Mouse (Mus musculus) kidney, embryonic 14.5 days (tissue): Measurements from ENCODE around the gene Dlg2. TPM values are rescaled to one million over a fixed set of nuclear protein-coding genes. Genes with fewer than 3 reads are reported as not detected.

Source experiments
- ATAC-seq: fragments of 200-750 bp; cut with Nextera tagmentation; 2 replicates; pipeline ENCODE4 v1.8.0; 2017; ENCODE audit warnings: moderate number of reproducible peaks, mild to moderate bottlenecking, moderate TSS enrichment, moderate library complexity; ENCODE audit not compliant: low FRiP score, low TSS enrichment
- H3K27ac ChIP-seq: fragments of 300-500 bp; sonication (generic); 2 replicates; pipeline ENCODE4 v1.5.1; 2014; ENCODE audit warnings: low read depth, mild to moderate bottlenecking, low read length, moderate library complexity, mixed read lengths
- H3K27me3 ChIP-seq: fragments of 300-500 bp; sonication (generic); 2 replicates; pipeline ENCODE4 v1.6.1; 2014; ENCODE audit warnings: mild to moderate bottlenecking, low read length; ENCODE audit not compliant: control insufficient read depth, insufficient read depth
- H3K36me3 ChIP-seq: fragments of 300-500 bp; sonication (generic); 2 replicates; pipeline ENCODE4 v1.6.1; 2014; ENCODE audit warnings: low read length, mixed read lengths; ENCODE audit not compliant: control insufficient read depth, insufficient read depth
- H3K4me1 ChIP-seq: fragments of 300-500 bp; sonication (generic); 2 replicates; pipeline ENCODE4 v1.6.1; 2014; ENCODE audit warnings: low read length, mixed read lengths; ENCODE audit not compliant: control insufficient read depth, insufficient read depth
- H3K4me2 ChIP-seq: fragments of 300-500 bp; sonication (generic); replicated peaks from 2 replicates; pipeline ENCODE4 v1.6.1; 2014; ENCODE audit warnings: low read depth, mild to moderate bottlenecking, low read length
- H3K4me3 ChIP-seq: fragments of 300-500 bp; sonication (generic); 2 replicates; pipeline ENCODE4 v1.5.1; 2014; ENCODE audit warnings: mild to moderate bottlenecking, low read length
- H3K9ac ChIP-seq: fragments of 300-500 bp; sonication (generic); 2 replicates; pipeline ENCODE4 v1.6.1; 2014; ENCODE audit warnings: low read depth, mild to moderate bottlenecking, low read length, moderate library complexity
- H3K9me3 ChIP-seq: fragments of 300-500 bp; sonication (generic); 2 replicates; pipeline ENCODE4 v1.6.1; 2016; ENCODE audit warnings: low read length; ENCODE audit not compliant: control insufficient read depth
- WGBS: fragments of 180-500 bp; shearing (Covaris S2); extraction: QIAGEN DNeasy Blood & Tissue Kit; methylation state at CpG from one replicate; pipeline ENCODE4 v1.1.7; 2014; 5-methylcytosine and 5-hydroxymethylcytosine counted together
- polyA plus RNA-seq: library from polyadenylated mRNA; unstranded; fragments of >200 nt; fragmentation: Nextera tagmentation; extraction: Ambion mirVana; gene quantifications from 2 replicates; pipeline ENCODE4 v1.2.1, GENCODE M21; 2014

The Dlg2 gene
- polyA plus RNA-seq, 1 experiment from 2014 or later, result 0.97 TPM

DNA sequence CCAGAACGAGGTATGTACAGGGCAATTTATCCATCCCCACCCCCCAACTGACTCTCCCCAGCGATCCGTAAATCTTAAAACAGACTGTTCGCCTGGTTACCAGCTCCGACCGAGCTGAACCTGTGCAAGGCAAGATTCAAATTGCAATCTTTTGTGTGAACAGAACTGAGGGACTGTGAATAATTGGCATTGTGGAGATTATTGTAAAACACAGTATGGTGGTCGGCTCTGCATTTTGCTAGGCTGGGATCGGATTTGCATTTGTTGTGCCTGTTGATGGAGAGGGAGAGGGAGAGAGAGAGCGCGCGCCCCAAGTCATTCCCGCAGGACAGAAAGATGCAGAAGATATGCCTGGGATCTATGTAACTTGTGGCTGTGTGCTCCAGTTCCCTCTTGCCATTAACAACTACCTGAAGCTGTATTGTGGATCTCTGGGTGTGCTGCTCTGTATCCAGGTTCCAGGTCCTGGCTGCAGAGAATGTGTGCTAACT is 1759.1 kb downstream of the Dlg2 start:
- H3K9me3 ChIP-seq, result no peaks in the 10 kb centered on the region
- H3K4me3 ChIP-seq, result peak overlapping the region; percentile 1; the same call in 1 of the 2 replicates
- 35% methylated on average over 12 of the region's 12 CpGs for WGBS
- ATAC-seq, result no peak; the same call in 1 of the 2 replicates
- H3K9ac ChIP-seq, result no peak overlapping the region
- peak overlapping the region; percentile 15 for H3K4me2 ChIP-seq
- H3K27me3 ChIP-seq, result no peaks in the 10 kb centered on the region
- H3K4me1 ChIP-seq, result no peaks in the 10 kb centered on the region
- H3K27ac ChIP-seq, result no peak overlapping the region
- no peaks in the 10 kb centered on the region for H3K36me3 ChIP-seq

DNA sequence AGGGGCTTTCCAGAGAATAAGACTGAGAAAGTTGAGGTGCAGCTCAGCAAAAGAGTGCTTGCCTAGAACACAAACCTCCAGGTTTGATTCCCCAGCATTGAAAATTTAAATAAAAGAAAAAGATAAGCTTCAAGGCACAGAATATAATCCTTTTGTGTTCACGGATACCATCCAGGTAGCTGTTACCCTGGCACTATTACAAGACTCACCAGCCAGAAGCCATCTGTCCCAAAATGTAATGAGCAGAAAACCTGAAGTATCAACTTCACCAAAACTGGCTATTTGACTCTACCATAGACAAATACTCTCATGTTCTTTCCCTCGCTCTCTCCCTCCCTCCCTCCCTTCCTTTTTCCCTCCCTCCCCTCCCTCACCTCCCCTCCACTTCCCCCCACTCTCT is 1764.4 kb downstream of the Dlg2 start:
- H3K4me3 ChIP-seq, result no peak overlapping the region
- H3K9ac ChIP-seq, result no peak overlapping the region
- no peaks in the 10 kb centered on the region for H3K36me3 ChIP-seq
- H3K4me1 ChIP-seq, result no peaks in the 10 kb centered on the region
- no peak overlapping the region for H3K27ac ChIP-seq
- WGBS, result 93% methylated on average over 2 of the region's 2 CpGs
- no peak for ATAC-seq
- H3K4me2 ChIP-seq, result no peak overlapping the region
- H3K27me3 ChIP-seq, result no peaks in the 10 kb centered on the region
- no peaks in the 10 kb centered on the region for H3K9me3 ChIP-seq

DNA sequence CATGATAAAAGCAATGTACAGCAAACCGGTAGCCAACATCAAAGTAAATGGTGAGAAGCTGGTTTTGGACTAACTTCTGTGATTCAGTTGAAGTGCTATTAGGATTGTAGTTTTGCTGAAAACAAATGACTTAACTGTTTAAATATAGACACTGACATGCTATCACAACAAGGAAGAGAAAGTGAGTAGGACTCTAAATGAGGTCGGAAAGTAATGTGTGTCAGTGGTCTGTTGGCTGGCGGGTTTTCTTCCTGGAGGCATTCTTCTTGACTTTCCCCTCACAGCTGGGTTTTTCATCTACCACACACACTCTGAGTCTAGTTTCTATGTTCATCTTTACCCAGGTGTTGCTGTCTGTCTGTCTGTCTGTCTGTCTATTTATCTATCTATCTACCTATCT is 1771.1 kb downstream of the Dlg2 start:
- Histone ChIP-seq H3K36me3 (no peaks in the 10 kb centered on the region), H3K4me3 (no peak overlapping the region), H3K4me1 (no peaks in the 10 kb centered on the region), H3K9ac (no peak overlapping the region), H3K27ac (no peak overlapping the region), H3K4me2 (no peak overlapping the region), H3K9me3 (no peaks in the 10 kb centered on the region), H3K27me3 (no peaks in the 10 kb centered on the region)
- 95% methylated on average over 3 of the region's 3 CpGs for WGBS
- ATAC-seq, result no peak

DNA sequence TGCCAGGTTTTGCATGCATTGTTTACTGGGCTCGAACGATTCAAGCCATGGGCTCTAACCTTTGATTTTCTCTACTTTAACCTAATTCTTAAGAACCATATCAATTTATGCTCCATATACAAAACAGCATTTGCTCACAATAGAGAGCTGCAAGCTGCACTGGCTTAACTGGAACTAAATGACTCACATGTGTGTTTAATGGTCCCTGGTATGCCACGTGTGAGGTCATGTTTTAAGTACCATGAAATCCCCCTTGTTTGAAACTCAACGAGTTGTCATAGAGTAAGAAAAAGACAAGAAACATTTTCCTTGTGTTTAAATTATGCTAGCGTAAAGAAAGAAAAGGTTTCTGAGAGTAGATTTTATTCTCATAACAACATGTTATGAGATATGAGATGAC is 1772.1 kb downstream of the Dlg2 start:
- Histone ChIP-seq H3K4me3 (no peak overlapping the region), H3K27ac (no peak overlapping the region), H3K4me1 (no peaks in the 10 kb centered on the region), H3K36me3 (no peaks in the 10 kb centered on the region), H3K4me2 (no peak overlapping the region), H3K27me3 (no peaks in the 10 kb centered on the region), H3K9me3 (no peaks in the 10 kb centered on the region), H3K9ac (no peak overlapping the region)
- WGBS, result 72% methylated on average over 5 of the region's 5 CpGs
- ATAC-seq, result no peak

GRCm38 (mm10) chr7:92258148-92258547 is 1781.7 kb downstream of the Dlg2 start:
- ATAC-seq, result no peak
- Histone ChIP-seq H3K9ac (no peak overlapping the region), H3K36me3 (no peaks in the 10 kb centered on the region), H3K4me1 (no peaks in the 10 kb centered on the region), H3K9me3 (no peaks in the 10 kb centered on the region), H3K4me2 (no peak overlapping the region), H3K4me3 (no peak overlapping the region), H3K27me3 (no peaks in the 10 kb centered on the region), H3K27ac (no peak overlapping the region)
- WGBS, result 91% methylated on average over 4 of the region's 4 CpGs

GRCm38 (mm10) chr7:92258701-92259100 is 1782.2 kb downstream of the Dlg2 start:
- H3K27ac ChIP-seq, result no peak overlapping the region
- ATAC-seq, result 0 out of 2 replicates have a peak, but pooled peaks have one; percentile 46
- no peak overlapping the region for H3K4me2 ChIP-seq
- no peak overlapping the region for H3K4me3 ChIP-seq
- no peaks in the 10 kb centered on the region for H3K4me1 ChIP-seq
- no peak overlapping the region for H3K9ac ChIP-seq
- 76% methylated on average over 3 of the region's 3 CpGs for WGBS
- H3K27me3 ChIP-seq, result no peaks in the 10 kb centered on the region
- H3K9me3 ChIP-seq, result no peaks in the 10 kb centered on the region
- no peaks in the 10 kb centered on the region for H3K36me3 ChIP-seq

DNA sequence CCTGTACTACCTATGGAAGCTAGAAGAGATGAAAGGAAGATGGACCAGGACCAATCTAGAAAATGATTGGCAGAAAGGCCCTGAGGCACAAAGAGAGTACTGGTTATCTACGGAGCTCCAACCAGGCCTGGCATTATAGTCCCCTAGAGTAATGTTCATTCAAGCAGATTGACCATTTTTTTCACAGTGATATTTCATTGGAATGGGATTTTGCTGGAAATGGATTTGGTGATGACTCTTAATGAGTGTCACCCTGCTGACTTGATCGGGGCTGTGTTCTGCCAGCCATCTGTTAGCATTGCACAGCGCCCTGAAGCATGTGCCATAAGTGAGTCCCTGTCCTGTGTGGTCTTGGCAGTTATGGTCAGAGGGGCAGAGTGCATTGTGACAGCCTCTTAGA is 1787.9 kb downstream of the Dlg2 start:
- Histone ChIP-seq H3K4me2 (no peak overlapping the region), H3K9me3 (no peaks in the 10 kb centered on the region), H3K9ac (no peak overlapping the region), H3K27me3 (no peaks in the 10 kb centered on the region), H3K4me1 (no peaks in the 10 kb centered on the region), H3K36me3 (no peaks in the 10 kb centered on the region), H3K4me3 (no peak overlapping the region), H3K27ac (no peak overlapping the region)
- ATAC-seq, result no peak
- WGBS, result 83% methylated on average over 3 of the region's 3 CpGs

GRCm38 (mm10) chr7:92264964-92265363 is 1788.5 kb downstream of the Dlg2 start:
- no peak overlapping the region for H3K4me2 ChIP-seq
- no peak for ATAC-seq
- no peak overlapping the region for H3K4me3 ChIP-seq
- H3K27ac ChIP-seq, result no peak overlapping the region
- H3K27me3 ChIP-seq, result no peaks in the 10 kb centered on the region
- H3K36me3 ChIP-seq, result no peaks in the 10 kb centered on the region
- no peaks in the 10 kb centered on the region for H3K4me1 ChIP-seq
- H3K9ac ChIP-seq, result no peak overlapping the region
- H3K9me3 ChIP-seq, result no peaks in the 10 kb centered on the region

GRCm38 (mm10) chr7:92275353-92275752 is 1798.9 kb downstream of the Dlg2 start:
- WGBS, result 88% methylated on average over 4 of the region's 4 CpGs
- Histone ChIP-seq H3K9ac (no peak overlapping the region), H3K27me3 (no peaks in the 10 kb centered on the region), H3K27ac (no peak overlapping the region), H3K4me2 (no peak overlapping the region), H3K4me3 (no peak overlapping the region), H3K4me1 (no peaks in the 10 kb centered on the region), H3K9me3 (no peaks in the 10 kb centered on the region), H3K36me3 (no peaks in the 10 kb centered on the region)
- no peak for ATAC-seq
